Mouse (Mus musculus): ENCODE results near the gene Smad3. TPM values are rescaled to one million over a fixed set of nuclear protein-coding genes. Genes with fewer than 3 reads are reported as not detected.

The Smad3 gene
- polyA plus RNA-seq, 1 experiment from 2014 or later = 5.4 TPM

- Histone ChIP-seq H3K4me1 (ENCODE audit: control insufficient read depth, insufficient read depth, low read length) (peaks cover 2% of the 10 kb centered on the region; the same call in 1 of the 2 replicates), H3K4me2 (ENCODE audit: low read length) (no peak overlapping the region), H3K36me3 (ENCODE audit: control insufficient read depth, insufficient read depth, low read length) (no peaks in the 10 kb centered on the region), H3K27ac (ENCODE audit: low read depth, low read length) (no peak overlapping the region), H3K9ac (ENCODE audit: low read length) (no peak overlapping the region), H3K27me3 (replicated peaks; ENCODE audit: control insufficient read depth, insufficient read depth, low read length) (no peaks in the 10 kb centered on the region), H3K4me3 (ENCODE audit: low read depth, low read length) (no peak overlapping the region), H3K9me3 (replicated peaks; ENCODE audit: control insufficient read depth, low read length) (no peaks in the 10 kb centered on the region)
- ATAC-seq (no peak), DNase-seq (ENCODE audit: low spot score) (no peak)
- WGBS = 87% methylated on average over 6 of the region's 6 CpGs
Observed at GRCm38 (mm10) chr9:63720715-63721114, 37.1 kb downstream of the Smad3 start.

- DNase-seq (ENCODE audit: low spot score) = peak; percentile 29
- H3K27ac ChIP-seq (ENCODE audit: low read depth, low read length) = no peak overlapping the region
- no peaks in the 10 kb centered on the region for H3K36me3 ChIP-seq (ENCODE audit: control insufficient read depth, insufficient read depth, low read length)
- H3K4me3 ChIP-seq (ENCODE audit: low read depth, low read length) = no peak overlapping the region
- no peaks in the 10 kb centered on the region for H3K27me3 ChIP-seq (replicated peaks; ENCODE audit: control insufficient read depth, insufficient read depth, low read length)
- no peaks in the 10 kb centered on the region for H3K9me3 ChIP-seq (replicated peaks; ENCODE audit: control insufficient read depth, low read length)
- no peak overlapping the region for H3K4me2 ChIP-seq (ENCODE audit: low read length)
- 70% methylated on average over 16 of the region's 16 CpGs for WGBS
- peaks cover 2% of the 10 kb centered on the region; the same call in 1 of the 2 replicates for H3K4me1 ChIP-seq (ENCODE audit: control insufficient read depth, insufficient read depth, low read length)
- ATAC-seq = no peak
- H3K9ac ChIP-seq (ENCODE audit: low read length) = no peak overlapping the region
Observed at GRCm38 (mm10) chr9:63719770-63720440, 37.9 kb downstream of the Smad3 start.

- no peak for DNase-seq (ENCODE audit: low spot score)
- H3K9me3 ChIP-seq (replicated peaks; ENCODE audit: control insufficient read depth, low read length) = no peaks in the 10 kb centered on the region
- no peak overlapping the region for H3K27ac ChIP-seq (ENCODE audit: low read depth, low read length)
- H3K4me1 ChIP-seq (ENCODE audit: control insufficient read depth, insufficient read depth, low read length) = peaks cover 2% of the 10 kb centered on the region; the same call in 1 of the 2 replicates
- H3K27me3 ChIP-seq (replicated peaks; ENCODE audit: control insufficient read depth, insufficient read depth, low read length) = no peaks in the 10 kb centered on the region
- no peak overlapping the region for H3K4me3 ChIP-seq (ENCODE audit: low read depth, low read length)
- no peak overlapping the region for H3K4me2 ChIP-seq (ENCODE audit: low read length)
- ATAC-seq = no peak
- H3K9ac ChIP-seq (ENCODE audit: low read length) = no peak overlapping the region
- H3K36me3 ChIP-seq (ENCODE audit: control insufficient read depth, insufficient read depth, low read length) = no peaks in the 10 kb centered on the region
- 79% methylated on average over 9 of the region's 9 CpGs for WGBS
Observed at GRCm38 (mm10) chr9:63718735-63719358, 38.9 kb downstream of the Smad3 start.

- DNase-seq (ENCODE audit: low spot score) = no peak
- WGBS = 91% methylated on average over 4 of the region's 4 CpGs
Observed at GRCm38 (mm10) chr9:63718170-63718569, 39.6 kb downstream of the Smad3 start.

GRCm38 (mm10) chr9:63717474-63718005, 40.3 kb downstream of the Smad3 start:
- Histone ChIP-seq H3K4me3 (ENCODE audit: low read depth, low read length) (no peak overlapping the region), H3K9me3 (replicated peaks; ENCODE audit: control insufficient read depth, low read length) (no peaks in the 10 kb centered on the region), H3K4me1 (ENCODE audit: control insufficient read depth, insufficient read depth, low read length) (peaks cover 2% of the 10 kb centered on the region; the same call in 1 of the 2 replicates), H3K27me3 (replicated peaks; ENCODE audit: control insufficient read depth, insufficient read depth, low read length) (no peaks in the 10 kb centered on the region), H3K27ac (ENCODE audit: low read depth, low read length) (no peak overlapping the region), H3K9ac (ENCODE audit: low read length) (no peak overlapping the region), H3K36me3 (ENCODE audit: control insufficient read depth, insufficient read depth, low read length) (no peaks in the 10 kb centered on the region), H3K4me2 (ENCODE audit: low read length) (no peak overlapping the region)
- WGBS = 85% methylated on average over 3 of the region's 3 CpGs
- DNase-seq (ENCODE audit: low spot score) = no peak
- ATAC-seq = no peak

More at GRCm38 (mm10) chr9:63718170-63718569, 39.6 kb downstream of the Smad3 start:
- Histone ChIP-seq H3K9me3 (replicated peaks; ENCODE audit: control insufficient read depth, low read length) (no peaks in the 10 kb centered on the region), H3K4me1 (ENCODE audit: control insufficient read depth, insufficient read depth, low read length) (peaks cover 2% of the 10 kb centered on the region; the same call in 1 of the 2 replicates), H3K36me3 (ENCODE audit: control insufficient read depth, insufficient read depth, low read length) (no peaks in the 10 kb centered on the region), H3K27ac (ENCODE audit: low read depth, low read length) (no peak overlapping the region), H3K4me2 (ENCODE audit: low read length) (no peak overlapping the region), H3K4me3 (ENCODE audit: low read depth, low read length) (no peak overlapping the region), H3K9ac (ENCODE audit: low read length) (no peak overlapping the region), H3K27me3 (replicated peaks; ENCODE audit: control insufficient read depth, insufficient read depth, low read length) (no peaks in the 10 kb centered on the region)
- ATAC-seq = no peak

- H3K9ac ChIP-seq (ENCODE audit: low read length) = no peak overlapping the region
- no peak overlapping the region for H3K27ac ChIP-seq (ENCODE audit: low read depth, low read length)
- DNase-seq (ENCODE audit: low spot score) (peak; percentile 49), ATAC-seq (no peak)
- H3K9me3 ChIP-seq (replicated peaks; ENCODE audit: control insufficient read depth, low read length) = no peaks in the 10 kb centered on the region
- 45% methylated on average over 18 of the region's 18 CpGs for WGBS
- no peaks in the 10 kb centered on the region for H3K36me3 ChIP-seq (ENCODE audit: control insufficient read depth, insufficient read depth, low read length)
- H3K4me2 ChIP-seq (ENCODE audit: low read length) = no peak overlapping the region
- no peaks in the 10 kb centered on the region for H3K27me3 ChIP-seq (replicated peaks; ENCODE audit: control insufficient read depth, insufficient read depth, low read length)
- H3K4me1 ChIP-seq (ENCODE audit: control insufficient read depth, insufficient read depth, low read length) = peaks cover 2% of the 10 kb centered on the region; the same call in 1 of the 2 replicates
- H3K4me3 ChIP-seq (ENCODE audit: low read depth, low read length) = no peak overlapping the region
Observed at GRCm38 (mm10) chr9:63716150-63717138, 41.4 kb downstream of the Smad3 start.

GRCm38 (mm10) chr9:63714572-63714971, 43.2 kb downstream of the Smad3 start:
- WGBS = 83% methylated on average over 6 of the region's 6 CpGs
- no peak for ATAC-seq
- Histone ChIP-seq H3K27me3 (replicated peaks; ENCODE audit: control insufficient read depth, insufficient read depth, low read length) (no peaks in the 10 kb centered on the region), H3K36me3 (ENCODE audit: control insufficient read depth, insufficient read depth, low read length) (no peaks in the 10 kb centered on the region), H3K4me3 (ENCODE audit: low read depth, low read length) (no peak overlapping the region), H3K9ac (ENCODE audit: low read length) (no peak overlapping the region), H3K27ac (ENCODE audit: low read depth, low read length) (no peak overlapping the region), H3K4me1 (ENCODE audit: control insufficient read depth, insufficient read depth, low read length) (peaks cover 2% of the 10 kb centered on the region; the same call in 1 of the 2 replicates), H3K4me2 (ENCODE audit: low read length) (no peak overlapping the region), H3K9me3 (replicated peaks; ENCODE audit: control insufficient read depth, low read length) (no peaks in the 10 kb centered on the region)
- no peak for DNase-seq (ENCODE audit: low spot score)

GRCm38 (mm10) chr9:63712838-63713237, 45.0 kb downstream of the Smad3 start:
- no peaks in the 10 kb centered on the region for H3K4me1 ChIP-seq (ENCODE audit: control insufficient read depth, insufficient read depth, low read length)
- no peak overlapping the region for H3K9ac ChIP-seq (ENCODE audit: low read length)
- H3K4me2 ChIP-seq (ENCODE audit: low read length) = no peak overlapping the region
- no peak overlapping the region for H3K4me3 ChIP-seq (ENCODE audit: low read depth, low read length)
- H3K9me3 ChIP-seq (replicated peaks; ENCODE audit: control insufficient read depth, low read length) = no peaks in the 10 kb centered on the region
- ATAC-seq = no peak
- no peaks in the 10 kb centered on the region for H3K27me3 ChIP-seq (replicated peaks; ENCODE audit: control insufficient read depth, insufficient read depth, low read length)
- WGBS = 60% methylated on average over 6 of the region's 6 CpGs
- no peaks in the 10 kb centered on the region for H3K36me3 ChIP-seq (ENCODE audit: control insufficient read depth, insufficient read depth, low read length)
- no peak for DNase-seq (ENCODE audit: low spot score)
- no peak overlapping the region for H3K27ac ChIP-seq (ENCODE audit: low read depth, low read length)

All from forebrain, embryonic 14.5 days (tissue).